Mouse (Mus musculus): ENCODE measurements around the gene Slamf8.

- TF ChIP-seq CTCF (IDR thresholded peaks at IDR 0.05; ENCODE audit: low read depth, low read length) (no peak), POLR2A (IDR thresholded peaks at IDR 0.05; ENCODE audit: extremely low read depth, insufficient read depth, low read length) (no peak)
Measured at GRCm38 (mm10) chr1:172549717-172550116, 40.7 kb downstream of the Slamf8 start.

All from liver, adult 2 months (tissue).